Mouse (Mus musculus) right cerebral cortex, postnatal 36 days (tissue): ENCODE measurements around the gene Suox.
A peak's percentile ranks its signal among the peaks of the same experiment; 100 is the strongest.
"Not testable (repeated sequence)": the region's sequence is repeated elsewhere in the genome, so short reads cannot be mapped to it uniquely, and the experiment has no call there.

Source experiments
- DNase-seq, 2 experiments: peaks; one replicate each; pipeline ENCODE4 v3.0.0; 2022; ENCODE audit warnings: low spot score in 2 of 2, mixed read lengths in 1 of 2

Gene Suox

DNA sequence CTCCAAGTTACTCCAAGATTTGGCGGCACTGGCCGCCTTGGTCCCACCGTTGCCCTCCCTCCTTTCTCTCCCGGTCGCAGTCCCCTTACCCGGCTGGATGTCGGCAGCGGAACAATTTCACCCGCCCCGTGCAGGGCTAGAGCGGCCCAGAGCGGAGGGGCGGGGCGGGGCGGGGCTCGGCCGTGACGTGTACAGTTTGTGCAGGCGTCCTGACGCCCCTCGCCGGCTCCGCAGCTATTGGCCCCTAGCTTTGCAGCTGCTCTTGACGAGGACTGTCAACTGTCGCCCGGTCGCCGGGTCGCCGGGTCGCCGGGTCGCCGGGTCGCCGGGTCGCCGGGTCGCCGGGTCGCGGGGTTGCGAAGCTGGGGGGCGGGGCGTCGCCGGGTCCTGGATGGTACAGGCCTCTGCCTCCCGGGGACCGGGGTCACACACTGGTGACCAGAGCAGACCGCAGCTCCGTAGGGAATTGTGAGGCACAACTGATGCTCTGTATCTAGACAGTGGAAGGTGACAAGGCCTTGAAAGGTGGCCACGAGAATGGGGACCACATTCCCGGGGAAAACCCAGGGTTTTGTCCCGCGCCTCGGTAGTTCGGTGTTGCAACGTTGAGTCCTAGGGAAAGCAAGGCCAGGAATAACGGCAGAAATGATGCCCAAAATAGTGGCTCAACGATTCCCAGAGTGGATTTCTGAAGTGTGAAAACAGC is at the start of gene Suox:
TSS of gene Suox (minus strand) at position 311 of the 706 bp plus-strand sequence.
- peak; percentile 70 to 80 for DNase-seq

DNA sequence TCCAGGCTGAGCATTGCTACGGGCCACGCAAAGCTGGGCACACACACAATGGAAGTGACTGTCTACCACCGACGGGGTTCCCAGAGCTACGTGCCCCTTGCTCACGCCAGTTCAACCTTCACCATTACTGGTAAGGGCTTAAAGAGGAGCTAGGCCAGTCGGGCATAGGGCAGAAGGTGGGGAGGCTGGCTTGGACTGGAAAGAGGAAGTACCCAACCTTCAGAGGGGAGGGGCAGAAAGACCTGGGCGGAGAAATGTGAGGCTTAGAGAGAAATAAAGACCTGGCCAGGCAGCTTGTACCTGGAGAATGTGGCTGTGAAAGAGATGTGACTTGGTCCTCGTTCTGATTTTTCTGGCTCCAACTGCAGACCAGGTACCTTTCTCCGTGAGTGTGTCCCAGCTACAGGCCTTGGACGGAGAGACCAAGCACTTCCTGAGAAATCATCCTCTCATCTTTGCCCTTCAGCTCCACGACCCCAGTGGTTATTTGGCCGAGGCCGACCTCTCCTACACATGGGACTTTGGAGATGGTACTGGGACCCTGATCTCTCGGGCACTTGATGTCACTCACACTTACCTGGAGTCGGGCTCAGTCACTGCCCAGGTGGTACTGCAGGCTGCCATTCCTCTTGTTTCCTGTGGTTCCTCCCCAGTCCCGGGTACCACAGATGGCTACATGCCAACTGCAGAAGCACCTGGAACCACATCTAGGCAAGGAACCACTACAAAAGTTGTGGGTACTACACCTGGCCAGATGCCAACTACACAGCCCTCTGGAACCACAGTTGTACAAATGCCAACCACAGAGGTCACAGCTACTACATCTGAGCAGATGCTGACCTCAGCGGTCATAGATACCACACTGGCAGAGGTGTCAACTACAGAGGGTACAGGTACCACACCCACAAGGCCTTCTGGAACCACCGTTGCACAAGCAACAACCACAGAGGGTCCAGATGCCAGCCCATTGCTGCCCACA is 42.0 kb upstream of the Suox start:
- no peak for DNase-seq

DNA sequence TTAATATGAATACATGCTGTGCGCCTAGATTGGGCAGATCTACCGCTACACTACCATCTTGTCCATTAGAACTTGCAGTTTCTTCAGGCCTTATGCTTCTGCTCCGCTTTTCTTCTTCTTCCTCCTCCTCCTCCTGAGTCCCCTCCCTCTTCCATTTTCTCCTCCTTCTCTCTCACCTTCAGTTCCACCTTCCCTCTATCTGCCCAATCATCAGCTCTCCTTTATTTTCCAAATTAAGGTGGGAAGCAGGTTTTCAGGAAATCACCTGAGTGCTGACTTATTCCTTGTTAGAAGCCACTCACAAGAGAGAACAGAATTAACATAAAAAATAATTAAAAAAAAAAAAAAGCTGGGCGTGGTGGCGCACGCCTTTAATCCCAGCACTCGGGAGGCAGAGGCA is 37.4 kb upstream of the Suox start:
- DNase-seq = not testable (repeated sequence)

DNA sequence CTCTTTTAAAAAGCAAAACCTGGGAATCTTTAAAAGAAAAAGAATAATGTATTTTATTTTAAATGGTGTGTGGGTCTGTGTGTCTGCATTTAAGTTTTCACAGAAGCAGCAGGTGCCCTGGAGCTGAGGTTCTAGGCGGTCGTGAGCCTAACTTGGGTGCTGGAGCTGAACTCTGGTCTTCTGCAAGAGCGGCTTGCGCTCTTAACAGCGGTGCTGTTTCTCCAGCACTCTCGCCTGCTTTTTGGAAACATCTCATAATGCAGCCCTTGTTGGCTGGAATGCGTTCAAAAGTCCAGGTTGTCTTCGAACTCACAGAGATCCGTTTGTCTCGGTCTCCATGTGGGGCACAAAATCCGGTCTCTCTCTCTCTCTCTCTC is 31.4 kb upstream of the Suox start:
- no peak for DNase-seq

DNA sequence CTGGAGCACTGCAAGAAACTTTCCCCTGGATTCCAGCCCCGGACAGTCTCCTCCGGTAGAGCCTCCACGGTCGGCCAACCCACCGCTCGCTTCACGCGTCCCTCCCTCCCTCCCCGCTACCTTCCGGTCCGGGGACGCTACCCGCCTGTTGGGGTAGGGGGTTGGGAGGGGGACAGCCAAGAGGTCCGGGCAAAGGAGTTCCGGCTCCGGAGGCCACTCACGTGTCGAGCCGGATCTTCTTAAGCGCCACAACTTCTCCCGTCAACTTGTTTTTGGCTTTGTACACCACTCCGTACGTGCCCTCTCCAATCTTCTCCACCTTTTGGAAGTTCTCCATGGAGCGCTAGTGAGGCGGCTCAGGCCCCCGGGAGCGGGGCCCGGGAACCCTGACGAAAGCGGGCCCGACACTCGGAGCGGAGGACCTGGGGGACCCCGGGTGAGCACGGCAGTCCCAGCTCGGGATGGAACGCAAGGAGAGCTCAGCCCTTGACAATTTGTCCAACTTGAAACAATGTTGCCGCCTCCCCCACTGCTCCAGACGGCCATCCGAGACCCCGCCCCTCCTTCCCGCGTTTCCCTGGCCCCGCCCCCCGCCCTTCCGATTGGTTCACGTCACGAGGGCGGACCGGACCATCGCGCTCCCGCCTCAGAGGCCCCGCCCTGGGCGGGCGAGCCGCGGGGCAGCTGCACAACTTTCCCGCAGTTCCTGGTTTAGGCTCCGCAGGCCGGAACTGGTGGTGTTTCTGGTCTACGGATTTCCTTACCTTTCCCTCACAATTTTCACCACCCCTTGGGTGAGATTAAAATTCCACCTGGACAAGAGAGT is 30.8 kb upstream of the Suox start, which contains the start of gene Cdk2:
TSS of gene Cdk2 (minus strand) at position 541 of the 826 bp plus-strand sequence.
- DNase-seq = peak; percentile 64 to 67

GRCm38 (mm10) chr10:128703895-128704294 is 30.0 kb upstream of the Suox start, which contains the start of gene Pmel:
Gene Pmel (plus strand): TSS chr10:128704195.
- DNase-seq = no peak

DNA sequence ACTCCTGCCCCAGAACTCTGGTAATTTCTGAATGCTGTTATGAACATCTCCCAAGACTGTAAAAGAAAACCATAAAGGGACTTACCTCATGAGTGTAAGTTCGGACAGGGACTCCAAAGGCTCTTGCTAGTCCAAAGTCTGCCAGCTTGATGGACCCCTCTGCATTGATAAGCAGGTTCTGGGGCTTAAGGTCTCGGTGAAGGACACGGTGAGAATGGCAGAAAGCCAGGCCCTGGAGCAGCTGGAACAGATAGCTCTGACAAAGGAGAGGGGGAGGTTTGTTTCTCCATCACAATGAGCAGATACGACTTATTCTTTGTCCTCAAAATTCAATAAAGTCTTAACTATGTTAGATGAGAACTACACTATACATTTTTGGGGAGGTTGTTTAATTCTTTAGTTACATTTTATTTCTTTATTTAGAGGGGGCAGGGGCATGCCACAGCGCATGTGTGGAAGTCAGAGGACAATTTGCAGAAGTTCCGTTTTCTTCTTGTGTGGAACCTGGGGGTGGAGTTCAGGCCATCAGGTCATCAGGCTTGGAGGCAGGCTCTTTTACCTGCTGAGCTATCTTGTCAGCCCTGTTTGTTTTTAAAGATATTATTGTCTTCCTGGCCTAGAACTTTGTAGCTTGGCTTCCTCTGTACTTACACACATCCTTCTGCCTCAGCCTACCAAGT is 28.6 kb upstream of the Suox start:
- no peak for DNase-seq

- no peak for DNase-seq
Measured at GRCm38 (mm10) chr10:128700712-128701111, 26.8 kb upstream of the Suox start.

DNA sequence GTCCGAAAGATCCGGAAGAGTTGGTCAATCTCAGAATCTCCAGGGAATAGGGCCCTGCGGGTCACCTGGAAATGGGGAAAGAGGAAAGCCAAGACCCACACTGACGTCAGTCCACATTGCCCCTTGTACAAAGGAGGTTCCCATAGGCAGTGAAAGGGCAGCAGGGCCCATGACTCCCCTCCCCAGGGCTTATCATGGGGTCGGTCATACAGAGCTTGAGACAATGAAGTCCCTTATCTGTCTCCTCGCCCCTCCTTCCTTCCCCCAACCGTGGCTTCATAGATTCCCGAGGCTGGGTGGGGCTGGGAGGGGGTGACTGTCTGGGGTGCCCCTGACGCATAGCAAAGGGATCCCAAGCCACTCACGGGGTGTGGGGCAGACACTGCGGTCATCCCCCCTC is 25.7 kb upstream of the Suox start:
- DNase-seq = no peak

DNA sequence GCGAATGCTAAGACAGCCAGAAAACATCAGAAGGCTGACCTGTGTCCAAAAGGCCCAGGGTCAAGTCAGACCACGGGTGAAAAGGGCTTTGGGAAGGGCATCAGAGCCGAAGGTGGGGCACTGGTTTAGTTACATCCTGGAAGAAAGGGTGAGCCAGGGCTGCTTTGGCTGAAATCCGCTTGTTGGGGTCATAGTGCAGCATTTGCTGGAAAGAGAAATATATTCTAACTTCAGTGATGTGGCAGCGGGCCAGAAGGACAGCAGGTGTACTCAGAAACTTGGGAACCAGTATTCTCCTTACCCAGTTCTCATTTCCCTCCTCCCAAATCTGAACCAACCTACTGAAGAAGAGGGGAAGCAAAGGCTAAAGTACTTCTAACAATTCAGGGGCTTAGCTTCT is 25.1 kb upstream of the Suox start:
- DNase-seq = no peak

DNA sequence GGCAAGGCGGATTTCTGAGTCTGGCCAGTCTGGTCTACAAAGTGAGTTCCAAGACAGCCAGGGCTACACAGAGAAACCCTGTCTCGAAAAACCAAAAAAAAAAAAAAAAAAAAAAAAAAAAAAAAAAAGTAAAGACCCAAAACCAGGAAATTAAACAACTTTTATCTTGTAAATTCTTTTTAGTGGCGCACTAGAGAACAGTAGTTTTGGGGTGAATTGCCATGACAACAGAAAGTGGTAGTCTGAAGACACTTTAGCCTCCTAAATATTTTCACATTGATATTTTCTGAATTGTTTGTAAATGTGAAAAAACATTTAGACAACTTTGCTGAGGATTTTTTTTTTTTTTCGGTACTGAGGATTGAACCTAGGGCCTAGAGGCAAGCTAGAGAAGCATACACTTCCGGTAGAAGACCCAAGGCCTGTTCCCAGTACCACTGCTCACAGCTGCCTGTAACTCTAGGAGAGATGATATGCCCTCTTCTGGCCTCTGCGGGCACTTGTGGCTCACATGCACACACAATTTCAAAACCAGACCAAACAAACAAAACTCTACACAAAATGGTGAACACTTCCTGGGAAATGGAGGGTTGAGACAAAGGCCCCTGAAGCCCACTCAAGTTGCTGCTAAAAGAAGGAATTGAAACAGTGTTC is 23.3 kb upstream of the Suox start:
- no peak for DNase-seq

DNA sequence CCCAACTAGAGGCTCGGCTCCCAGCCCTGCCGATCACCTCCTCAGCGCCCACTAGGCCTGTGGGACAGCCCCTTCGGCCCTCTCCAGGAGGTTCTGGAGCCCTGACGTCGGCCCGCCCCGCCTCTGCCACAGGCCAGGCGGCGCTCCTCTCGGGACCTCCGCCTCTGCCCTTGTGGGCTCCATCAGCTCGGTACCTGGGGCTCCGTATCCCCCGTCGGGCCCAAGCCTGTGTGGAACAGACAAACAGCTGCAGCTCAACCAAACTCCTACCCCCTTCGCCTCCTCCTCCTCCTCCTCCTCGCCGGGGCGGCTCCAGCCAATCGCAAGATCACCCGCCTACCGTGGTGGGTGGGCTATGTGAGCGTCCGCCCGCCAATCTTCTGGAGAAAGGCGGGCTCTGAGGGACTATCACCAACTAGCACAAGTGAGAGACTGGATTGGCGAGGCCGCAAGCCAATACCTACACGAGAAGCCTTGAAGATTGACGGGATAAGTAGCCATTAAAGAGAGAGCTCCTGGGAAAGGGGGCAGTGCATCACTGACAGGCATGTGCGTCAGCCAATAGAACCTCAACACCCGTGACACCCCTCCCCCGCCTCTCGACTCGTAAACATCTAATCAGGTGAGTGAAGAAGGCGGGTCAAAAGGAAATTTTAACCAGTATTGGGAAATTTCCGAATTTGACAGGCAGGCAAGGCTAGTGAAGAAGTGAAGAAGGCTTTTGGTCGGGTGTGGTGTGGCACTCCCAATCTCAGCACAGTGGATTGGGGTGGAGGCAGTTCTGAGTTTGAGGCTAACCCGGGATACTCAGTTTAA is 22.3 kb upstream of the Suox start, which contains the start of gene Rab5b:
TSS of gene Rab5b (minus strand) at position 273 of the 816 bp plus-strand sequence.
- DNase-seq = peak; percentile 100

GRCm38 (mm10) chr10:128695411-128695991 is 21.6 kb upstream of the Suox start:
- DNase-seq = no peak

DNA sequence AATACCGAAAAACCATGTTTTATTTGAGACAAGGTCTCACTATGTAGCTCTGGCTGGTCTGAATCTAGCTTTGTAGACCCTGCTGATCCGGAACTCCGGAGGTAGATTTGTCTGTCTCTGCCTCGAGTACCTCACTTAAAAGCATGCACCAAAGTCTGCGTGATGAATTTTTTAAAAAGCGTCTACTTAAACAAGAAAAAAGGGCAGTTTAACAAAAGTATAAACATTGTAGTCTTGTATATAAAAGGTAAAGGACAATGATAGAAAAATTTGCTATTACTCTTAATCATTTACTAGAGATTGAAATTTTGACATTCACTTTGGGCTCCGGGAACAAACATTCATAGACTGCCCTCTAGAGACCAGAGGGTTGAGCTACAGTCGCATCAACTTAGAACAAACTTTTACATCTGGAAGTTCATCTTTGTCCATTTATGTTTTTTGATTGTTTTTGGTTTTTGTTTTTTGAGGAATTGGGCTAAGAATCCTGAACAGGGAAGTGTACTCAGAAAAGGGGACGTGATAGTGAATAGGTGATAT is 666 bp upstream of the Suox start:
- no peak for DNase-seq

DNA sequence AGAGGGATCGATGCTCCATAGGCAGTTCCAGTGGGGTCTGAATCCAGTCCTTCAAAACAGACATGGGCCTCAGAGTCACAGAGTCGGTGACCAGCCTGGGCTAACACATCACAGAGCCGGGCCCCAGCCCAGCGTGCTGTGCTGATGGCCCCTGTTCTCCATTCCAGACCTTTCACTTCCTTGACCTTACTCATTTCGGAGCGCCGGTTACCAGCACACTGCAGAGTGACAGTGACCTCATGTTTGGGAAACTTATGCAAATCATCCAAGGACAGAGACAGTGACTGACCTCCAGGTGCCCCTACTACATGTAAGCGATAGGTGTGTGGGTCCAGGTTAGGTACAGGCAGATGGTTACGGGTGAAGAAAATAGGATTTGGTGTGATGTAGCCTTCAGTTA is 2.7 kb downstream of the Suox start:
- no peak for DNase-seq

- DNase-seq = peak; percentile 52 to 68
Measured at GRCm38 (mm10) chr10:128668790-128669672, 4.8 kb downstream of the Suox start.

DNA sequence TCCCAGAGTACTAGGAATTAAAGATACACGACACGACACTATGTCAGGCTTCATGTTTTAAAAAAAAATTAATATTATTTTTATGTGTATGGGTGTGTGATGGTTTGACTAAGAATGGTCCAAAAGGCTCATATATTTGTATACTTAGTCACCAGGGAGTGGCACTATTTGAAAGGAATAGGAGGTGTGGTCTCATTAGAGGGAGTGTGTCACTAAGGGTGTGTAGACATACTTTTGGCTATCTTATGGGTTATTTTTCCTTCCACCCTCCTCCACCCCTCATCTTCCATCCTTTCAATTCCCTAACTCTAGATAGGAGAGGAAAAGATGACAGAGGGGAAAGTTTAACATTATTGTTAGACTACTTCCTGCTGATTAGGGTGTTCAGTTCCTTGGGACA is 8.1 kb downstream of the Suox start:
- DNase-seq = no peak

DNA sequence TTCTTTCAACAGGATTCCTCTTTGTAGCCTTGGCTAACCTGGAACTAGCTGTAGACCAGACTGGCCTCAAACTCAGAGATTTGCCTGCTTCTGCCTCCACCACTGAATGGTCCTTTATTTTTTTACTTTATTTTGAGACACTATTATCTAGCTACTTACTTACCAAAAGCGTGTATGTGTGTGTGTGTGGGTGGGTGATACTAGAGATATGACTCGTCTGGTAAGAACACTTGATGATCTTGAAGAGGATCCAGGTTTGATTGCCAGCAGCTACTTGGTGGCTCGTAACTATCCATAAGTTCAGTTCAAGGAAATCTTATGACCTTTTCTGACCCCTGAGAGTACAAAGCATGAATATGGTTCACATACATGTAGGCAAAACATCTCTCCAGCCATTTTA is 8.6 kb downstream of the Suox start:
- no peak for DNase-seq
